Mouse (Mus musculus) heart, postnatal 10 days (tissue): ENCODE data around the gene Sapcd2. TPM values are rescaled to one million over a fixed set of nuclear protein-coding genes. Genes with fewer than 3 reads are reported as not detected.

Source experiments
- DNase-seq, 2 experiments: peaks; one replicate each; pipeline ENCODE4 v3.0.0; 2021
- intact Hi-C: fragments of 180-260 bp; cut with DNase I; formaldehyde crosslinking; loops from one replicate; pipeline ENCODE4 v1.15.1; 2025
- total RNA-seq, 2 experiments: library from RNA; stranded (reverse); gene quantifications; 2 replicates each; pipeline ENCODE4 v1.2.3; 2021

The Sapcd2 gene
- total RNA-seq, 2 experiments from 2014 or later: 2.8 to 4.7 TPM

- peak in 1 of 2 experiments; percentile 29 for DNase-seq
- intact Hi-C loops: no loop called here
Observed at GRCm38 (mm10) chr2:25417426-25417825, 45.3 kb downstream of the Sapcd2 start.

- peak; percentile 37 to 61 for DNase-seq
- intact Hi-C loops: loop anchor here (1.0 to 10.0 kb wide), 2 partner anchors 61 to 133 kb away; partner anchors contain the start of gene Edf1
Observed at GRCm38 (mm10) chr2:25421896-25422295, 49.8 kb downstream of the Sapcd2 start.

GRCm38 (mm10) chr2:25422587-25423410 is 50.7 kb downstream of the Sapcd2 start, which contains the start of gene Fut7:
Gene Fut7, plus strand, starts transcription at chr2:25423267.
- intact Hi-C loops: loop anchor here (1.0 to 10.0 kb wide), 2 partner anchors 61 to 132 kb away; partner anchors contain the start of gene Edf1
- DNase-seq: no peak

- intact Hi-C loops: loop anchor here (10.0 kb wide), 1 partner anchor 131 kb away; the partner anchor contains the start of gene Edf1
- DNase-seq: no peak
Observed at GRCm38 (mm10) chr2:25423626-25424025, 51.5 kb downstream of the Sapcd2 start.

- no peak for DNase-seq
- intact Hi-C loops: loop anchor here (5.0 to 10.0 kb wide), 2 partner anchors 72 to 129 kb away; partner anchors contain the start of gene Edf1
Observed at GRCm38 (mm10) chr2:25425481-25425880, 53.4 kb downstream of the Sapcd2 start.

GRCm38 (mm10) chr2:25426721-25427191 is 54.6 kb downstream of the Sapcd2 start:
- DNase-seq: peak; percentile 70 to 81
- intact Hi-C loops: loop anchor here (2.0 to 10.0 kb wide), 3 partner anchors 50 to 128 kb away; partner anchors contain the start of gene Edf1

- intact Hi-C loops: loop anchor here (2.0 to 10.0 kb wide), 3 partner anchors 50 to 128 kb away; partner anchors contain the start of gene Edf1
Observed at GRCm38 (mm10) chr2:25427256-25427655, 55.1 kb downstream of the Sapcd2 start.

More at GRCm38 (mm10) chr2:25427256-25427655, 55.1 kb downstream of the Sapcd2 start:
- no peak for DNase-seq

Other genes with a start within 250 kb of the Sapcd2 start
- gene Nrarp, start 191.6 kb upstream of the Sapcd2 start, total RNA-seq: 10 to 100 TPM; 23.9 to 25.1 TPM
- gene Tor4a, start 175.4 kb upstream of the Sapcd2 start, total RNA-seq: 1 to 10 TPM; 5.6 to 6.5 TPM
- gene Nelfb, start 160.8 kb upstream of the Sapcd2 start, total RNA-seq: 10 to 100 TPM; 40.7 to 46.0 TPM
- gene Stpg3, start 157.7 kb upstream of the Sapcd2 start, total RNA-seq: not detected
- gene Fam166a, start 153.6 kb upstream of the Sapcd2 start, total RNA-seq: not detected
- gene Tubb4b, start 147.6 kb upstream of the Sapcd2 start, total RNA-seq: 100 to 1,000 TPM; 258 to 286 TPM
- not detected for gene Slc34a3, start 138.0 kb upstream of the Sapcd2 start, total RNA-seq
- not detected for gene Rnf224, start 135.5 kb upstream of the Sapcd2 start, total RNA-seq
- 1 to 10 TPM; 1.3 TPM for gene Rnf208, start 130.1 kb upstream of the Sapcd2 start, total RNA-seq
- not detected for gene Cysrt1, start 129.9 kb upstream of the Sapcd2 start, total RNA-seq
- gene AL732309.1, start 125.5 kb upstream of the Sapcd2 start, total RNA-seq: 1 to 10 TPM; 1.4 to 1.7 TPM
- gene Tmem203, start 116.9 kb upstream of the Sapcd2 start, total RNA-seq: 10 to 100 TPM; 16.4 to 18.2 TPM
- gene Tprn, start 109.7 kb upstream of the Sapcd2 start, total RNA-seq: 1 to 10 TPM; 5.0 to 7.5 TPM
- gene Ssna1, start 99.9 kb upstream of the Sapcd2 start, total RNA-seq: 10 to 100 TPM; 49.4 to 55.2 TPM
- 10 to 100 TPM; 48.6 to 54.0 TPM for gene Anapc2, start 99.8 kb upstream of the Sapcd2 start, total RNA-seq
- gene Tmem210, start 84.2 kb upstream of the Sapcd2 start, total RNA-seq: not detected
- gene Lrrc26, start 82.4 kb upstream of the Sapcd2 start, total RNA-seq: not detected
- not detected for gene Grin1, start 53.1 kb upstream of the Sapcd2 start, total RNA-seq
- gene Man1b1, start 40.0 kb upstream of the Sapcd2 start, total RNA-seq: 10 to 100 TPM; 28.2 TPM
- 1 to 10 TPM; 3.6 to 3.8 TPM for gene Dpp7, start 16.0 kb upstream of the Sapcd2 start, total RNA-seq
- 1 to 10 TPM; 7.1 to 9.4 TPM for gene Uap1l1, start 6.6 kb upstream of the Sapcd2 start, total RNA-seq
- 10 to 100 TPM; 14.9 to 17.2 TPM for gene Entpd2, start 23.6 kb downstream of the Sapcd2 start, total RNA-seq
- gene Npdc1, start 27.0 kb downstream of the Sapcd2 start, total RNA-seq: 10 to 100 TPM; 37.9 to 39.7 TPM
- under 1 TPM in 1 of 2 experiments, not detected in 1; 0.12 TPM for gene Fut7, start 50.9 kb downstream of the Sapcd2 start, total RNA-seq
- 10 to 100 TPM; 21.2 to 21.9 TPM for gene Abca2, start 56.4 kb downstream of the Sapcd2 start, total RNA-seq
- 1 to 10 TPM; 3.3 to 3.7 TPM for gene Clic3, start 84.5 kb downstream of the Sapcd2 start, total RNA-seq
- 10 to 100 TPM; 33.3 to 39.5 TPM for gene Paxx, start 88.8 kb downstream of the Sapcd2 start, total RNA-seq
- 100 to 1,000 TPM in 1 of 2 experiments, 10 to 100 TPM in 1; 75.1 to 110 TPM for gene Ptgds, start 97.7 kb downstream of the Sapcd2 start, total RNA-seq
- not detected for gene Lcn12, start 121.6 kb downstream of the Sapcd2 start, total RNA-seq
- gene Fbxw5, start 128.4 kb downstream of the Sapcd2 start, total RNA-seq: 10 to 100 TPM; 93.1 to 93.4 TPM
- under 1 TPM; 0.52 to 0.53 TPM for gene C8g, start 129.4 kb downstream of the Sapcd2 start, total RNA-seq
- 10 to 100 TPM; 16.1 to 18.3 TPM for gene Traf2, start 174.6 kb downstream of the Sapcd2 start, total RNA-seq
- gene Edf1, start 185.5 kb downstream of the Sapcd2 start, total RNA-seq: 100 to 1,000 TPM; 188 to 189 TPM
- gene Mamdc4, start 202.5 kb downstream of the Sapcd2 start, total RNA-seq: 1 to 10 TPM; 1.8 to 2.2 TPM
- gene Phpt1, start 202.9 kb downstream of the Sapcd2 start, total RNA-seq: 100 to 1,000 TPM in 1 of 2 experiments, 10 to 100 TPM in 1; 93.8 to 101 TPM
- under 1 TPM; 0.10 to 0.12 TPM for gene Ajm1, start 209.4 kb downstream of the Sapcd2 start, total RNA-seq
- 10 to 100 TPM; 49.4 to 57.6 TPM for gene Rabl6, start 236.2 kb downstream of the Sapcd2 start, total RNA-seq
- not detected for gene Ccdc183, start 245.4 kb downstream of the Sapcd2 start, total RNA-seq
- gene Tmem141, start 249.7 kb downstream of the Sapcd2 start, total RNA-seq: 10 to 100 TPM; 22.1 to 24.6 TPM